Mouse (Mus musculus) hindbrain, embryonic 16.5 days (tissue): ENCODE measurements at regions not wholly inside any gene's neighbourhood (a gene's known extent, or its start where the extent isn't known, plus 50 kb on each side); places are given as distances from the start of the nearest gene placed in this dataset.
"Not testable (repeated sequence)": the region's sequence is repeated elsewhere in the genome, so short reads cannot be mapped to it uniquely, and the experiment has no call there.

ENCODE experiments used
- ATAC-seq: fragments of 200-750 bp; cut with Nextera tagmentation; 2 replicates; pipeline ENCODE4 v1.8.0; 2017; ENCODE audit warnings: moderate TSS enrichment, moderate library complexity
- H3K27ac ChIP-seq: fragments of 300-500 bp; sonication (generic); 2 replicates; pipeline ENCODE4 v1.5.1; 2014; ENCODE audit warnings: low read depth, mild to moderate bottlenecking, control low read depth, low read length, moderate library complexity
- H3K27me3 ChIP-seq: fragments of 300-500 bp; sonication (generic); replicated peaks from 2 replicates; pipeline ENCODE4 v1.6.1; 2014; ENCODE audit warnings: low read length; ENCODE audit not compliant: control insufficient read depth, insufficient read depth
- H3K36me3 ChIP-seq: fragments of 300-500 bp; sonication (generic); 2 replicates; pipeline ENCODE4 v1.6.1; 2014; ENCODE audit warnings: mild to moderate bottlenecking, low read length, moderate library complexity, mixed read lengths; ENCODE audit not compliant: control insufficient read depth, insufficient read depth
- H3K4me1 ChIP-seq: fragments of 300-500 bp; sonication (generic); 2 replicates; pipeline ENCODE4 v1.6.1; 2014; ENCODE audit warnings: low read depth, low read length; ENCODE audit not compliant: control insufficient read depth, insufficient read depth
- H3K4me2 ChIP-seq: fragments of 300-500 bp; sonication (generic); 2 replicates; pipeline ENCODE4 v1.6.1; 2014; ENCODE audit warnings: mild to moderate bottlenecking, low read length, control low read depth, moderate library complexity
- H3K4me3 ChIP-seq: fragments of 300-500 bp; sonication (generic); 2 replicates; pipeline ENCODE4 v1.5.1; 2014; ENCODE audit warnings: mild to moderate bottlenecking, low read length, control low read depth, moderate library complexity
- H3K9ac ChIP-seq: fragments of 300-500 bp; sonication (generic); 2 replicates; pipeline ENCODE4 v1.6.1; 2014; ENCODE audit warnings: low read depth, mild to moderate bottlenecking, control low read depth, low read length, moderate library complexity
- H3K9me3 ChIP-seq: fragments of 300-500 bp; sonication (generic); 2 replicates; pipeline ENCODE4 v1.6.1; 2014; ENCODE audit warnings: mild to moderate bottlenecking, low read length, moderate library complexity; ENCODE audit not compliant: control insufficient read depth
- WGBS: fragments of 180-500 bp; shearing (Covaris S2); extraction: QIAGEN DNeasy Blood & Tissue Kit; methylation state at CpG from one replicate; pipeline ENCODE4 v1.1.7; 2014; 5-methylcytosine and 5-hydroxymethylcytosine counted together

DNA sequence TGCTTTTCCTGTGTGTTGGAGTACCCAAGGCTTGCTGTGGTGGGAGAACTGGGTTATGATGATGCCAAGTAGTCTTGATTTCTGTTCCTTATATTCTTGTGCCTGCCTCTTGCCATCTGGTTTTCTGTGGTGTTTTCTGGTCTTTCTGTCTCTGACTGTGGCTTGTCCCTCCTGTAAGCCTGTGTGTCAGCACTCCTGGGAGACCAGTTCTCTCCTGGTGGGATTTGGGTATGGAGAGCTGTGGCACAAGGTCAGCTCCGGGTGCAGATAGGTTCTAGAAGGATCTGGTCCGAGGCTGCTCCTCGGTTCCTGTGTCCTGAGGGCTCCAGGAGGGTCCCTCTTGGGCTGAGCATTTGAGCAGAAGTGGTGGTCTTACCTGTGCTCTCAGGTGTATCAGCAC lies 155.4 kb upstream of the Tacstd2 start:
- 71% methylated on average over 3 of the region's 3 CpGs for WGBS
- ATAC-seq, H3K9me3 ChIP-seq, H3K27me3 ChIP-seq, H3K4me2 ChIP-seq, H3K9ac ChIP-seq, H3K36me3 ChIP-seq, H3K4me1 ChIP-seq, H3K4me3 ChIP-seq, H3K27ac ChIP-seq: not testable (repeated sequence)

DNA sequence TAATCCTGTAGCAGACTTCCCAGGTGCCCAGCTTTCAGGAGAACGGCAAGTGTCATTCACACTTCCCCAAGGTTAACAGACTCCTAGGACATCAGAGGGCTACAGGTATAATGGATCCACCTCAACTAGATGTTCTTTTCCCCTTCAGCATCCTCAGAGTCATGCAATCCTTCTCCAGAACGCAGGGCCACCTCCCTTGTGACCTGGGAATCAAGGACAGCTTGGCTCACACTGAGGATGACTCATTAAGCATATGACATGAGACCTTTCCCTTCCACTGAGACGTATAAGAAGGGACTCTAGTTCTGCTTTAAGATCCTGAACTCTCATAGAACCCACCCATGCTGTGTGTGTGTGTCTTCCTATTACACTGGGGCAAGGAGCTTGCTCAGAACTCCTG lies 147.5 kb upstream of the Tacstd2 start:
- not testable (repeated sequence) for H3K4me3 ChIP-seq, H3K27ac ChIP-seq, H3K4me2 ChIP-seq, H3K27me3 ChIP-seq, H3K4me1 ChIP-seq, ATAC-seq, H3K36me3 ChIP-seq, H3K9ac ChIP-seq, H3K9me3 ChIP-seq
- WGBS: 81% methylated on average over 3 of the region's 3 CpGs

GRCm38 (mm10) chr6:67681641-67682040 lies 146.0 kb upstream of the Tacstd2 start:
- H3K4me2 ChIP-seq, H3K4me1 ChIP-seq, H3K9ac ChIP-seq, H3K4me3 ChIP-seq, H3K9me3 ChIP-seq, ATAC-seq, H3K27ac ChIP-seq, H3K27me3 ChIP-seq, H3K36me3 ChIP-seq: not testable (repeated sequence)
- WGBS: 70% methylated on average over 10 of the region's 10 CpGs

DNA sequence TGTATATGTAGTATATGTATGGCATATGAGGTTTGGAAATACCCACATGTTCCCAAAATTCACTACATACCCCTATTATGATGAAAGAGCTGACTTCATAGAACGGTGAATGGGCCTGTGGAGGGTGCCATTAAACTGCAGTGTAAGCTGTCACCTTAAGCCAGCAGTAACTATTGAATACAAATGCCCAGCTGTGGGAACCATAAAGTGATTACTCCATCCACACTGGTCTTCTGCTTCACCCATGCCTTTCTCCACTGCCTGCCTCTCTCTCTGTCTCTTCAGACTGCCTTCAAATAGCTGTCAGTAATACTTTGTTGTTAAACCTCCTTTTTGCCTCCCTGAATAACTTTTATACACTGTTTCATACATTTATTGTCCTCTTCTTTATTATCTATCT lies 143.5 kb upstream of the Tacstd2 start:
- H3K27me3 ChIP-seq, H3K9me3 ChIP-seq, ATAC-seq, H3K27ac ChIP-seq, H3K4me3 ChIP-seq, H3K36me3 ChIP-seq, H3K4me1 ChIP-seq, H3K4me2 ChIP-seq, H3K9ac ChIP-seq: not testable (repeated sequence)
- WGBS: 36% methylated on average over 1 of the region's 1 CpGs

GRCm38 (mm10) chr6:67674717-67675116 lies 139.1 kb upstream of the Tacstd2 start:
- H3K27ac ChIP-seq, H3K9ac ChIP-seq, H3K4me2 ChIP-seq, ATAC-seq, H3K4me3 ChIP-seq, H3K27me3 ChIP-seq, H3K36me3 ChIP-seq, H3K9me3 ChIP-seq, H3K4me1 ChIP-seq: not testable (repeated sequence)
- 90% methylated on average over 4 of the region's 4 CpGs for WGBS

DNA sequence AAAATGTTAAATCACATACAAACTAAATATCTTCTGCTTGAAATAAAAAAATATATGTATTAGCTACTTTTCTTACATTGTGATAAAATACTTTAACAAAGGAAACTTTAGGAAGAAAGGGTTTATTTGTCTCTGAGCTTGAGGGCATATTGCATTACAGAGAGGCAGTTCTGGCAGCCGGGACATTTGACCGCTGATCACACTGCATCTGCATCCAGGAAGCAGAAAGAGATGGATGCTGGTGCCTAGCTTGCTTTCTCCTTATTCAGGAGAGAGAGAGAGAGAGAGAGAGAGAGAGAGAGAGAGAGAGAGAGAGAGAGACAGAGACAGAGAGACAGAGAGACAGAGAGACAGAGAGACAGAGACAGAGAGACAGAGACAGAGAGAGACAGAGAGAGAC lies 137.7 kb upstream of the Tacstd2 start:
- not testable (repeated sequence) for H3K9ac ChIP-seq, H3K36me3 ChIP-seq, H3K4me1 ChIP-seq, ATAC-seq, H3K4me3 ChIP-seq, H3K4me2 ChIP-seq, H3K9me3 ChIP-seq, H3K27ac ChIP-seq, H3K27me3 ChIP-seq
- WGBS: 81% methylated on average over 2 of the region's 2 CpGs

GRCm38 (mm10) chr6:67668073-67668472 lies 132.5 kb upstream of the Tacstd2 start:
- not testable (repeated sequence) for H3K9ac ChIP-seq, H3K36me3 ChIP-seq, H3K27me3 ChIP-seq, H3K27ac ChIP-seq, ATAC-seq, H3K9me3 ChIP-seq, H3K4me3 ChIP-seq, H3K4me1 ChIP-seq, H3K4me2 ChIP-seq
- 86% methylated on average over 8 of the region's 8 CpGs for WGBS

- Histone ChIP-seq H3K9ac (no peak overlapping the region), H3K27me3 (no peaks in the 10 kb centered on the region), H3K9me3 (no peaks in the 10 kb centered on the region), H3K4me1 (no peaks in the 10 kb centered on the region), H3K4me2 (no peak overlapping the region), H3K27ac (no peak overlapping the region), H3K36me3 (no peaks in the 10 kb centered on the region), H3K4me3 (no peak overlapping the region)
- ATAC-seq: no peak
Measured at GRCm38 (mm10) chr6:67631617-67632016, 96.0 kb upstream of the Tacstd2 start.

- Histone ChIP-seq H3K36me3 (no peaks in the 10 kb centered on the region), H3K4me2 (no peak overlapping the region), H3K4me3 (no peak overlapping the region), H3K9ac (no peak overlapping the region), H3K4me1 (no peaks in the 10 kb centered on the region), H3K9me3 (no peaks in the 10 kb centered on the region), H3K27ac (no peak overlapping the region), H3K27me3 (no peaks in the 10 kb centered on the region)
- peak; percentile 72 for ATAC-seq
- WGBS: 50% methylated on average over 1 of the region's 1 CpGs
Measured at GRCm38 (mm10) chr6:67610402-67610801, 74.8 kb upstream of the Tacstd2 start.

DNA sequence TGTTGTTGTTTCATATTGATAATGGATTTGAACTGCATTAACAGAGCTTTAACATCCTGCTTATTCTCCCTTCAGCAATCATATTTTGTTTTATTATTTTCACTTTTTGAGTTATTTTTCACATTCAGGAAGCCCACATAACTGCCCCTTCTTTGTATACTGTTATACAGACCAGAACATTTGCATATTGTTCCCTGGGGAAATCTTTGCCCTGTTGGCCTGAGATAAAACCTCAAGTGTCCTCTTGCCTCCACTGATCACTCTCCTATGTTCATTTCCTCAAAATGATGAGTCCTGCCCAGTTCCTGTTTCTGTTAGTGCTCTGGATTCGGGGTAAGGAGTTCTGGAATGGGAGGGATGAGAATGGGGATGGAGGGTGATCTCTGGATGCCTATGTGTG lies 73.9 kb upstream of the Tacstd2 start:
- H3K27me3 ChIP-seq, H3K4me3 ChIP-seq, H3K4me1 ChIP-seq, H3K9me3 ChIP-seq, H3K9ac ChIP-seq, H3K4me2 ChIP-seq, H3K27ac ChIP-seq, ATAC-seq, H3K36me3 ChIP-seq: not testable (repeated sequence)
- 56% methylated on average over 1 of the region's 1 CpGs for WGBS
